Comparison of ENCODE assay signal across 9 mouse cellular contexts in genomic region chr2:71594466-71594865, GRCm38 (mm10). TPM values are rescaled to one million over a fixed set of nuclear protein-coding genes. Genes with fewer than 3 reads are reported as not detected.
DNase-seq lines count a peak whose midpoint lies in the region; TF ChIP-seq lines count a peak whose summit lies in the region.
"Had no signal": no experiment of that assay in that cellular context is flagged by ENCODE, and none has a peak within 500 bp of the region (broad histone marks: within the 10 kb centered on the region; RNA-seq: fewer than 3 reads in every experiment).

No protein-coding gene starts in this region.

- no peak for TF ChIP-seq CTCF in lung, adult 2 months (IDR thresholded peaks at IDR 0.05; ENCODE audit: insufficient read depth, low read length)

- no peak for TF ChIP-seq POLR2A in lung, adult 2 months (IDR thresholded peaks at IDR 0.05; ENCODE audit: borderline replicate concordance, extremely low read depth, low read depth, low read length)

- no peak overlapping the region for H3K4me3 ChIP-seq in lung, adult 2 months (replicated peaks; ENCODE audit: extremely low read depth, low read depth, low read length)
- H3K4me3 ChIP-seq: heart, embryonic 13.5 days; midbrain, embryonic 13.5 days had no signal

- no peaks in the 10 kb centered on the region for H3K4me1 ChIP-seq in lung, adult 2 months (ENCODE audit: control insufficient read depth, insufficient read depth, low read length)
- H3K4me1 ChIP-seq: heart, embryonic 13.5 days; midbrain, embryonic 13.5 days had no signal

- DNase-seq in lung, adult 18-20 months: peak; percentile 38 to 40
- no peak for DNase-seq in lung, adult 2 months
- peak; percentile 45 for DNase-seq in adrenal gland, adult 8-10 months
- DNase-seq in fibroblast of lung, adult 2 months (ENCODE audit: low read depth): peak; percentile 91
- peak; percentile 38 for DNase-seq in skeletal muscle tissue, adult 2 months (ENCODE audit: low read depth, low spot score)
- DNase-seq in thymus, postnatal 25 days: no peak
- no peak for DNase-seq in layer of hippocampus, postnatal 25 days (ENCODE audit: extremely low spot score in 1 of 2, low spot score in 1 of 2)

- WGBS in lung, adult 2 months: 66% methylated on average over 7 of the region's 7 CpGs

RNA-seq across cellular contexts. Expression of gene Dlx2, which starts 47.9 kb away (rescaled TPM):
- polyA plus RNA-seq in lung, adult 2 months (2012; rRNA removed): 0.04 TPM in 1 of 2 replicates, not detected in the other
- under 1 TPM; 0.17 to 0.38 (median 0.19) TPM for total RNA-seq in adrenal gland, adult 8-10 months (2022)
- total RNA-seq in layer of hippocampus, postnatal 25 days (2021): 1 to 10 TPM; 5.7 to 6.0 TPM

Comparison
In these comparisons a context has a peak if more than half of its experiments do, and no peak if none do; other contexts are left out.
1. DNase-seq: peak in lung, adult 18-20 months (2 of 2), adrenal gland, adult 8-10 months (single experiment), fibroblast of lung, adult 2 months (single experiment) and skeletal muscle tissue, adult 2 months (single experiment); none in lung, adult 2 months (single experiment), thymus, postnatal 25 days (single experiment) and layer of hippocampus, postnatal 25 days (0 of 2).
2. RNA of gene Dlx2, which starts 47.9 kb away (total RNA-seq): 5.7 to 6.0 TPM in layer of hippocampus, postnatal 25 days; 0.17 to 0.38 TPM in adrenal gland, adult 8-10 months; every median in the first group is over 4 times any median in the second.